Mouse (Mus musculus) monocyte, adult 59 days (primary cell): ENCODE measurements around the gene Pglyrp2. TPM values are rescaled to one million over a fixed set of nuclear protein-coding genes. Genes with fewer than 3 reads are reported as not detected.

Experiments used
- total RNA-seq, 2 experiments: library from RNA; stranded (reverse); gene quantifications; one replicate each; pipeline ENCODE4 v1.2.4; 2023

The Pglyrp2 gene
- total RNA-seq = under 1 TPM; 0.36 to 0.45 TPM

DNA sequence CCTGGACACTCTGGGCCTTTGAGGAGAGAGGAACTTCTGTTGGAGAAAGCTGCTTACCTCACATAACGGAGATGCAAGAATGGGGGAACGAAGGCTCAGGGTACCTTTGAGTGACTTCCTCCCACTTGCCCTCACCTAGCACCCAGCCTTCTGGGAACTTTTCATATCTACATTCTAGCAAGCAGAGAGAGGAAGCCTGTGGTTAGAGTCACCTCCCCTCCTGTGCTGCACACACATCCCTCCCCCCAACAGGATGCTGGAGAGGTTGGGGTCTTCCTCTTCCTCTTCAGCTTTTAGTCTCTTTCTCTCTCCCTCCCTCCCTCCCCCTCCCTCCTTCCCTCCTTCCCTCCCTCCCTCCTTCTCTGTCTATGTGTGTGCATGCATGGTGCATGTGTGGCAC, at the start of gene Pglyrp2:
TSS of gene Pglyrp2 (minus strand) at position 134 of the 400 bp plus-strand sequence.

DNA sequence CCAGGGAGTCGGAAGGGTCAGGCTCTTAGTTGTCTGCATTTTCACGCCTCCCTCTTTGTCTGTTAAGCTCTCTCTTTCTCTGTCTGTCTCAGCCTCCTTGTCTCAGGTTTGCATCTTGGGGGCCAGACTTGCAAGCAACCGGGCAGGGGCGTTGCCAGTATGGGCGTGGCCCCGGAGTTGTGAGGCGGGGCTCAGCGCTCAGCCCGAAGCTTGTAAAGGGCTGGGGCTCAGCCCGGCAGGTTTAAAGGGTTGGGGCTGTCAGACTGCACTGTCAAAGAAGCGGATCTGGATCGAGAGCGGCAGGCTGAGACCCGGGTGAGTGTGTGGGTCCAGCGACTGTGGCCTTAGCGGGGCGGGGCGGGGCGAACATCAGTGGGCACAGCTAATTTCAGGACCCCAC, 28.5 kb upstream of the Pglyrp2 start, which contains the start of gene Cyp4f39:
TSS of gene Cyp4f39 (plus strand) at position 242 of the 400 bp plus-strand sequence.

DNA sequence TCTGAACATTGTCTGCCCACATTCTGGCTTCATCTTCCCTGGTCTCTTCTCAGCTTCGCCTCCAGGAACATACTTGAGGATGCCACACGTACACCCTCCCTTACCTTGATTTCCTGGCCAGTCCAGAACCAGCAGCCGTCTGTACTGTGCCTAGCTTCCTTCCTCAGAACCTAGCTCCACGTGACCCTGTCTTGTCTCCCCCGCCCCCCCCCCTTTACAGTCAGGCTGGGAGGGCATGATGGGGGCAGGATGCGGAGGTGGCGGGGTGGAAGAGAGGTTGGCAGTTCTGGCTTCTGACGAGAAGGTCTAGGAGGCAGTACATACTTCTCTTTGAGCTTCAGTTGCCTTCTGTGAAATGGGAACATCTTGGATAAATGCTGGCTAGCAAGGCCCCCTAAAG, 20.6 kb downstream of the Pglyrp2 start, which contains the start of gene Rasal3:
TSS of gene Rasal3 (minus strand) at position 167 of the 400 bp plus-strand sequence.

DNA sequence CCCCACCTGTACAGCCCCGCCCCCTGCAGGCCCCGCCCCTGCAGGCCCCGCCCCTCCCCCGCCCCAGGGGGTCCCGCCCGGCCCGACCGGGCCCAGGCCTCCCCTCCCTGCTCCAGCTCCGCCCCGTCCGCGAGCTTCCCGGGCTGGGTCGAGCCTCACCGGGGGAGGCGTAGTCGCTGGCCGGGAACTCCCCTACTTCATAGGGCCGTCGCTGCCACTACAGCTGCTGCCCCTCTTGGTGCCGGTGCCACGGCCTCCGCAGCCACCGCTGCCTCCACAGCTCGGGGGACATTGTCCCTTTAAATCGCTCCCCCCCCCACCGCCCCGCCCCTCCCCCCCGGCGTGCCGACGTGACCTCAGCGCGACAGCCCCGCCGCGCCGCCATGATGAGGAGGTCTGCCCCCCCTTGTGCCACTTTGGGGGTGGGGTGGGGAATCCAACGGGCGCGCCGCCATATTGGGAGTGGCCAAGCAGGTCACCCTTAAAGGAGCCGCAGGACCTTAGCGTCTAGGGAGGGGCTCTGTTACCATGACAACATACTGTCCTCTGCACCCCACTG, 34.8 kb downstream of the Pglyrp2 start, which contains the start of gene Wiz:
TSS of gene Wiz (minus strand) at position 339 of the 559 bp plus-strand sequence.

Other genes with a start within 250 kb of the Pglyrp2 start
- gene Ephx3, start 234.6 kb downstream of the Pglyrp2 start, total RNA-seq = 1 to 10 TPM; 1.1 to 1.3 TPM
- 100 to 1,000 TPM; 257 to 280 TPM for gene Brd4, start 139.4 kb downstream of the Pglyrp2 start, total RNA-seq
- gene Akap8, start 102.9 kb downstream of the Pglyrp2 start, total RNA-seq = 100 to 1,000 TPM; 134 to 141 TPM
- 10 to 100 TPM; 81.7 to 94.4 TPM for gene Akap8l, start 73.6 kb downstream of the Pglyrp2 start, total RNA-seq
- gene Wiz, start 34.7 kb downstream of the Pglyrp2 start, total RNA-seq = 10 to 100 TPM; 30.7 to 31.2 TPM
- 10 to 100 TPM; 33.3 to 40.7 TPM for gene Rasal3, start 20.6 kb downstream of the Pglyrp2 start, total RNA-seq
- gene Cyp4f39, start 28.6 kb upstream of the Pglyrp2 start, total RNA-seq = not detected
- under 1 TPM; 0.37 to 0.76 TPM for gene Cyp4f17, start 81.9 kb upstream of the Pglyrp2 start, total RNA-seq
- 100 to 1,000 TPM; 134 to 138 TPM for gene Cyp4f16, start 112.4 kb upstream of the Pglyrp2 start, total RNA-seq
- gene Cyp4f37, start 197.1 kb upstream of the Pglyrp2 start, total RNA-seq = 10 to 100 TPM; 12.3 to 15.2 TPM
- not detected for gene Cyp4f40, start 234.7 kb upstream of the Pglyrp2 start, total RNA-seq